Mouse (Mus musculus) hindbrain, postnatal 0 days (tissue): ENCODE measurements around the gene St3gal4. TPM values are rescaled to one million over a fixed set of nuclear protein-coding genes. Genes with fewer than 3 reads are reported as not detected.

Source experiments
- ATAC-seq: fragments of 200-750 bp; cut with Nextera tagmentation; 2 replicates; pipeline ENCODE4 v1.8.0; 2017; ENCODE audit warnings: mild to moderate bottlenecking, moderate TSS enrichment, moderate library complexity
- DNase-seq: peaks from one replicate; pipeline ENCODE4 v3.0.0-alpha.2; 2015; ENCODE audit warnings: low spot score
- H3K27ac ChIP-seq: fragments of 300-500 bp; sonication (generic); 2 replicates; pipeline ENCODE4 v1.5.1; 2014; ENCODE audit warnings: mild to moderate bottlenecking
- H3K27me3 ChIP-seq: fragments of 300-500 bp; sonication (generic); 2 replicates; pipeline ENCODE4 v1.6.1; 2014; ENCODE audit warnings: low read length, mixed read lengths; ENCODE audit not compliant: insufficient read depth
- H3K36me3 ChIP-seq: fragments of 300-500 bp; sonication (generic); 2 replicates; pipeline ENCODE4 v1.6.1; 2014; ENCODE audit warnings: low read length, mixed read lengths; ENCODE audit not compliant: insufficient read depth
- H3K4me1 ChIP-seq: fragments of 300-500 bp; sonication (generic); 2 replicates; pipeline ENCODE4 v1.6.1; 2014; ENCODE audit warnings: antibody characterized with exemption, low read length, mixed read lengths; ENCODE audit not compliant: insufficient read depth
- H3K4me2 ChIP-seq: fragments of 300-500 bp; sonication (generic); 2 replicates; pipeline ENCODE4 v1.6.1; 2014; ENCODE audit warnings: low read depth, mild to moderate bottlenecking, low read length, moderate library complexity, mixed read lengths
- H3K4me3 ChIP-seq: fragments of 300-500 bp; sonication (generic); 2 replicates; pipeline ENCODE4 v1.5.1; 2014; ENCODE audit warnings: low read length
- H3K9ac ChIP-seq: fragments of 300-500 bp; sonication (generic); replicated peaks from 2 replicates; pipeline ENCODE4 v1.6.1; 2014; ENCODE audit warnings: mild to moderate bottlenecking, low read length, moderate library complexity, mixed read lengths
- H3K9me3 ChIP-seq: fragments of 300-500 bp; sonication (generic); 2 replicates; pipeline ENCODE4 v1.6.1; 2016; ENCODE audit warnings: low read length, mixed read lengths
- CTCF ChIP-seq: IDR thresholded peaks from 2 replicates; pipeline ENCODE4 v1.5.1; 2016; ENCODE audit warnings: antibody characterized with exemption, control low read depth, low read depth
- WGBS: fragments of 180-500 bp; shearing (Covaris S2); extraction: QIAGEN DNeasy Blood & Tissue Kit; methylation state at CpG from one replicate; pipeline ENCODE4 v1.1.7; 2014; 5-methylcytosine and 5-hydroxymethylcytosine counted together
- polyA plus RNA-seq: library from polyadenylated mRNA; unstranded; fragments of >200 nt; fragmentation: Nextera tagmentation; extraction: Ambion mirVana; gene quantifications from 2 replicates; pipeline ENCODE4 v1.2.1, GENCODE M21; 2015
- total RNA-seq: library from RNA; depleted of rRNA; stranded (reverse); fragments of >200 nt; gene quantifications from 2 replicates; pipeline ENCODE4 v1.2.3, GENCODE M21; 2014

St3gal4 gene
- total and polyA plus RNA-seq, 2 experiments from 2014 or later, result 16.4 to 31.4 TPM

- no peak overlapping the region for H3K27ac ChIP-seq
- 44% methylated on average over 7 of the region's 7 CpGs for WGBS
- DNase-seq (no peak), ATAC-seq (no peak)
- no peak overlapping the region for H3K4me3 ChIP-seq
- H3K36me3 ChIP-seq, result peaks cover 8% of the 10 kb centered on the region; the same call in 1 of the 2 replicates
- no peaks in the 10 kb centered on the region for H3K9me3 ChIP-seq
- H3K27me3 ChIP-seq, result no peaks in the 10 kb centered on the region
- H3K9ac ChIP-seq, result no peak overlapping the region
- H3K4me1 ChIP-seq, result peaks cover 4% of the 10 kb centered on the region; the same call in 1 of the 2 replicates
- no peak overlapping the region for H3K4me2 ChIP-seq
- no peak for TF ChIP-seq CTCF
Observed at GRCm38 (mm10) chr9:35043619-35044018, 75.4 kb downstream of the St3gal4 start.

- Histone ChIP-seq H3K27ac (no peak overlapping the region), H3K36me3 (no peaks in the 10 kb centered on the region), H3K4me3 (no peak overlapping the region), H3K27me3 (no peaks in the 10 kb centered on the region), H3K9ac (no peak overlapping the region), H3K9me3 (peaks cover 3% of the 10 kb centered on the region; the same call in 1 of the 2 replicates), H3K4me1 (peaks cover 4% of the 10 kb centered on the region; the same call in 1 of the 2 replicates), H3K4me2 (no peak overlapping the region)
- TF ChIP-seq CTCF, result no peak
- WGBS, result 62% methylated on average over 5 of the region's 5 CpGs
- DNase-seq, result no peak
- ATAC-seq, result no peak
Observed at GRCm38 (mm10) chr9:35041493-35041892, 77.6 kb downstream of the St3gal4 start.

- no peak for DNase-seq
- Histone ChIP-seq H3K9ac (no peak overlapping the region), H3K4me1 (no peaks in the 10 kb centered on the region; the same call in 1 of the 2 replicates), H3K36me3 (no peaks in the 10 kb centered on the region), H3K4me3 (no peak overlapping the region), H3K9me3 (peaks cover 3% of the 10 kb centered on the region; the same call in 1 of the 2 replicates), H3K4me2 (no peak overlapping the region), H3K27ac (no peak overlapping the region), H3K27me3 (no peaks in the 10 kb centered on the region)
- TF ChIP-seq CTCF, result no peak
- WGBS, result 70% methylated on average over 5 of the region's 5 CpGs
- no peak for ATAC-seq
Observed at GRCm38 (mm10) chr9:35039846-35040245, 79.2 kb downstream of the St3gal4 start.

- DNase-seq, result peak; percentile 45
- H3K4me2 ChIP-seq, result no peak overlapping the region
- no peaks in the 10 kb centered on the region for H3K27me3 ChIP-seq
- H3K4me1 ChIP-seq, result no peaks in the 10 kb centered on the region; the same call in 1 of the 2 replicates
- ATAC-seq, result 0 out of 2 replicates have a peak, but pooled peaks have one; percentile 15
- H3K4me3 ChIP-seq, result no peak overlapping the region
- H3K9ac ChIP-seq, result no peak overlapping the region
- H3K27ac ChIP-seq, result peak overlapping the region; percentile 15; the same call in 1 of the 2 replicates
- no peaks in the 10 kb centered on the region for H3K36me3 ChIP-seq
- 44% methylated on average over 7 of the region's 7 CpGs for WGBS
- H3K9me3 ChIP-seq, result peaks cover 3% of the 10 kb centered on the region; the same call in 1 of the 2 replicates
- TF ChIP-seq CTCF, result no peak
Observed at GRCm38 (mm10) chr9:35038922-35039586, 80.0 kb downstream of the St3gal4 start.

GRCm38 (mm10) chr9:35035074-35035473 is 84.0 kb downstream of the St3gal4 start:
- DNase-seq (no peak), ATAC-seq (no peak)
- H3K27me3 ChIP-seq, result no peaks in the 10 kb centered on the region
- H3K36me3 ChIP-seq, result no peaks in the 10 kb centered on the region
- H3K4me3 ChIP-seq, result no peak overlapping the region
- no peak overlapping the region for H3K4me2 ChIP-seq
- H3K9ac ChIP-seq, result no peak overlapping the region
- peaks cover 3% of the 10 kb centered on the region; the same call in 1 of the 2 replicates for H3K9me3 ChIP-seq
- H3K27ac ChIP-seq, result no peak overlapping the region
- H3K4me1 ChIP-seq, result no peaks in the 10 kb centered on the region
- WGBS, result 67% methylated on average over 14 of the region's 14 CpGs
- TF ChIP-seq CTCF, result no peak

GRCm38 (mm10) chr9:35032457-35032856 is 86.6 kb downstream of the St3gal4 start:
- Histone ChIP-seq H3K9ac (no peak overlapping the region), H3K9me3 (peaks cover 3% of the 10 kb centered on the region; the same call in 1 of the 2 replicates), H3K27ac (no peak overlapping the region), H3K4me3 (no peak overlapping the region), H3K4me1 (no peaks in the 10 kb centered on the region), H3K36me3 (no peaks in the 10 kb centered on the region; the same call in 1 of the 2 replicates), H3K27me3 (no peaks in the 10 kb centered on the region), H3K4me2 (no peak overlapping the region)
- TF ChIP-seq CTCF, result no peak
- ATAC-seq (no peak), DNase-seq (no peak)
- 34% methylated on average over 6 of the region's 6 CpGs for WGBS

GRCm38 (mm10) chr9:35030823-35031222 is 88.2 kb downstream of the St3gal4 start:
- no peak overlapping the region for H3K9ac ChIP-seq
- no peak overlapping the region for H3K4me2 ChIP-seq
- no peak overlapping the region for H3K27ac ChIP-seq
- no peaks in the 10 kb centered on the region for H3K4me1 ChIP-seq
- 0 out of 2 replicates have a peak, but pooled peaks have one; percentile 47 for ATAC-seq
- no peaks in the 10 kb centered on the region for H3K9me3 ChIP-seq
- no peak overlapping the region for H3K4me3 ChIP-seq
- no peaks in the 10 kb centered on the region; the same call in 1 of the 2 replicates for H3K36me3 ChIP-seq
- no peaks in the 10 kb centered on the region for H3K27me3 ChIP-seq
- 68% methylated on average over 5 of the region's 5 CpGs for WGBS
- TF ChIP-seq CTCF, result peak; percentile 71
- DNase-seq, result peak; percentile 75
